Mouse (Mus musculus): Measurements from ENCODE around the gene Slc44a5. TPM values are rescaled to one million over a fixed set of nuclear protein-coding genes. Genes with fewer than 3 reads are reported as not detected.
"Not testable (repeated sequence)": the region's sequence is repeated elsewhere in the genome, so short reads cannot be mapped to it uniquely, and the experiment has no call there.

The Slc44a5 gene
- total RNA-seq, 1 experiment from 2014 or later, result not detected

DNA sequence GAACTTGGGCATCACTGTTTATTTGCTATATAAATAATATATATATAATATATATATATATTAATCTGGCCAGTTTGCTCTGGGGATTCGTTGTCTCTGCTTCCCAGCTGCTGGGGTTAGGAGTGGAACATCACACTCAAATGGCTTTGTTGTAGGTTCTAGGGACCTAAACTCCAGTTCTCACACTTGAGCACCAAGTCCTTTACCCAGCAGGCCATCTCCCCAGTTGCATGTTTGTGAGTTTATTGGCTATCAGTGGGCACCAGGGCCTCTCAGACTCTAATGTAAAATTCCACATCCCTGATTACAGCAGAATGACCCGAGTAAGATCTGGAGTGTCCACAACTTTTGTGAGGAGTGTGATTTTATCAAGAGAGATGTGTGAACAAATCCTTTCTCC is 161.5 kb downstream of the Slc44a5 start:
- no peak for ATAC-seq (ENCODE audit: extremely low read depth, insufficient number of reproducible peaks, low FRiP score, poor library complexity, severe bottlenecking)

DNA sequence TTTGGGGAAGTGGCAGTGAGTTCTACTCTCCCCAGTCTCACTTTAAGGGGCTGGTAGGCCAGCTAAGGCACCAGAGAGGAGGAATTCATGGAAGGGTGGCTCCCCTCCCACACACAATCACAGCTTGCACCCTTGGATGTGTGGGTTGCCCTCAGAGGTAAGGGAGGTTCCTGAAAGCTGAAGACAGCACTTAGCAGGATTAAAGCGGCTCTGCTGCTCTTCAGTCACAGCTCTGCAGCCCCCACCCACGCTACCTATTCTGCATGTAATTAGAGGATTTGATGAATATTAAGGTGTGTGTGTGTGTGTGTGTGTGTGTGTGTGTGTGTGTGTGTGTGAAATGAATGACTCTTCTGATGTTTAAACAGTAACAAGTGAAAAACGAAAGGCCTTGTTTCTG is 163.3 kb downstream of the Slc44a5 start:
- ATAC-seq (ENCODE audit: extremely low read depth, insufficient number of reproducible peaks, low FRiP score, poor library complexity, severe bottlenecking), result no peak

DNA sequence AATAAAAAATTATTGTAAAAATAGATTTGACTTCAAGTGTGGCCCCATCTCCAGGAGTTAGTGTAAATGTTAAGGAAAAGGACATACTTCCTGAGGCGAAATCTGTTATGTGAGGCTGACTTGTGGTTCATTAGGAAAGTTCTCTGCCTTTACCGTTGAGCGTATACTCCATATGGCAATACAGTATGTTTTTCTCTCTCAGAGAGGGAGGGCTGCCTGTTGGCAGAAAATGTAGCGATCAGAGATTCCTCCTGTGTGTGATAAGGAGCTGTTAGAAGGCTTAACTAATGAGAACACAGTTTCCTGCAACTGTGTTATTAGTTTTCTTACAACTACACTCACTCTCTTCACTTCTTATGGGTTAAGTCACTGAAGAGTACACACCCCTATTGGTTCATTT is 168.1 kb downstream of the Slc44a5 start:
- ATAC-seq (ENCODE audit: extremely low read depth, insufficient number of reproducible peaks, low FRiP score, poor library complexity, severe bottlenecking), result no peak

DNA sequence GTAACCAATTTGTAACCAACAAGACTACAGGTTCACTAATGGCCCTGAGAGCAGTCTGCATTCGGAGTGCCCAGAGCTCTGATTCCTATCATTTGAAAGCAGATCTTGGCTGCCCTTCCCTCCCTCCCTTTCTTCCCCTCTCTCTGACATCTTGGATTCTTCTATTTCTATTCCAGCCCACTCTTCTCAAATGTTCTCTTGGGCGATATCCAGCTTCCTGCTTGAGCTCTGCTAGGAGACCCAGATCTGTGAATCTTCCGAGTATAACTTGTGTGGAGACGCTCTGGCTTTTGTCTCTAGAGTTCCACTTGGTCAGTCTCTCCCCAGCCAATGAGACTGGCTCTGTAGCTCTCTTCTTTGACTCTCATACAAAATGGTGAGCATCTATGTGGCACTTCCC is 169.4 kb downstream of the Slc44a5 start:
- ATAC-seq (ENCODE audit: extremely low read depth, insufficient number of reproducible peaks, low FRiP score, poor library complexity, severe bottlenecking), result no peak

DNA sequence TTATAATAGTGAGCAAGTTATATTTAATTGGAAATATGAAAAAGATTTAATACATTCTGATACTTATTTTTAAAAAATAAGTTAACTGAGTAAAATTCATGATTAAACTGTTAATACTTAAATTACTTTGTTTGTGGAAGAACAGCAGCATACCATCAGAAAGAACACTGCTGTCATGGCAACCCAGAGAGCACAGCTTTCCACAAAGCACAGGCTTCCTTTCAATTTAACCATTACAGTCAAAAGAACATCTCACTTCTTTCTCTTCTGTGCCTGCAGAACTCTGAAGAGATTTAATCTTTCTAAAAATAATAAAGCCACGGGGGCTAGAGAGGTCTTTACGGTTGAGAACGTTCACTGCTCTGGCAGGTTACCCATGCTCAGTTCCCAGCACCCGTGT is 172.5 kb downstream of the Slc44a5 start:
- ATAC-seq (ENCODE audit: extremely low read depth, insufficient number of reproducible peaks, low FRiP score, poor library complexity, severe bottlenecking), result no peak

DNA sequence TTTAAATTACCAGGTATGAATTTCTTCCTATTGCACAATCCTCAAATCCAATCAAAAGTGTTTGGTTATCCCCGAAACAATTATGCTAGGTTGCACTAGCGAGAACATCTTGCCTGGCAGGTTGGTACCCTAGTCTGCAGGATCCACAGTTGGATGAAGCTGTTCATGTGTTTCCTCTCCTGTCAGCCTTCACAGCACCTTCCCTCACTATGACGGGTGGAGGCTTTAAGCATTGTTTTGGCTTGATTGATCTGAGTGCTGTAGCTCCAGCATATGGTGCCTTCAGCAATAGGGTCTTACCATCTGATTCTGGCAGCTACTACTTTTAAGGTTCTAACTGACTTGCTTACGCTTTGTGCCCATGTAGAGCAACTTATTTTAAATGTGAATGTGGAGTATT is 176.5 kb downstream of the Slc44a5 start:
- no peak for ATAC-seq (ENCODE audit: extremely low read depth, insufficient number of reproducible peaks, low FRiP score, poor library complexity, severe bottlenecking)

DNA sequence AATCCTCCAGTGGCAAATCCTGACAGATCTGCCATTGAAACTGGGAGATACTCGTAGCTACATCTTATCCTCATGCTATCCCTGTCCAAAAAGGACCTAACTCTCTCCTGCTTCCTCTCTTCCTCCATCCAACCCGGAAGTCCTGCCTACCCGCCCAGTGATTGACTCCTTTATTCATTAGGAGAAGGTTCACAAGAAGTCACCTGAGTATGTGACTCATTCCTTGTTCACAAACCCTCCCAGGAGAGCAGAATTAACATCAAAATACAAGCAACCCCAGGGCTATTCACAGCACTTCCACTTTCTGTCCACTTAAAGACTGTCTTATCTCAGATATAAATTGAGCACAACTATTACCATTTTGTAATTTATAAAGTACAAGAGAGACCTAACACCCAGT is 180.3 kb downstream of the Slc44a5 start:
- not testable (repeated sequence) for ATAC-seq (ENCODE audit: extremely low read depth, insufficient number of reproducible peaks, low FRiP score, poor library complexity, severe bottlenecking)

DNA sequence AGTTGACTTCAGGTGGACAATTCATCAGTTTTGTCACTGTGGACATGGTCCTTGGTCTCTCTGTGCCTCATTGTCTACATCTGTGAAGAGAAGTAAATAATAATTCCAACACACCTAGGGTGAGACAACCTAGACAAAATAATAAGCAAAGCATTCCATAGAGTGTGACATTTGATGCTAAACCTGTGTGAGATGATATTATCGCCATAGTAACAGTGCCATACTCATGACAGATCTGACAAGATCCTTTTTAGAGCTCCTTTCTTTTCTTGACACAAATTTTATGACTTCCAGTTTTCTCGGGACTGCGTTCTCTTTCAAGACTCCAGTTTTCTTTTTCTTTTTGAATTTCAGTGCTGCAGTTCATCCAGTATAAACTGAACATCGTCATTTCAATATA is 192.6 kb downstream of the Slc44a5 start:
- ATAC-seq (ENCODE audit: extremely low read depth, insufficient number of reproducible peaks, low FRiP score, poor library complexity, severe bottlenecking), result no peak

DNA sequence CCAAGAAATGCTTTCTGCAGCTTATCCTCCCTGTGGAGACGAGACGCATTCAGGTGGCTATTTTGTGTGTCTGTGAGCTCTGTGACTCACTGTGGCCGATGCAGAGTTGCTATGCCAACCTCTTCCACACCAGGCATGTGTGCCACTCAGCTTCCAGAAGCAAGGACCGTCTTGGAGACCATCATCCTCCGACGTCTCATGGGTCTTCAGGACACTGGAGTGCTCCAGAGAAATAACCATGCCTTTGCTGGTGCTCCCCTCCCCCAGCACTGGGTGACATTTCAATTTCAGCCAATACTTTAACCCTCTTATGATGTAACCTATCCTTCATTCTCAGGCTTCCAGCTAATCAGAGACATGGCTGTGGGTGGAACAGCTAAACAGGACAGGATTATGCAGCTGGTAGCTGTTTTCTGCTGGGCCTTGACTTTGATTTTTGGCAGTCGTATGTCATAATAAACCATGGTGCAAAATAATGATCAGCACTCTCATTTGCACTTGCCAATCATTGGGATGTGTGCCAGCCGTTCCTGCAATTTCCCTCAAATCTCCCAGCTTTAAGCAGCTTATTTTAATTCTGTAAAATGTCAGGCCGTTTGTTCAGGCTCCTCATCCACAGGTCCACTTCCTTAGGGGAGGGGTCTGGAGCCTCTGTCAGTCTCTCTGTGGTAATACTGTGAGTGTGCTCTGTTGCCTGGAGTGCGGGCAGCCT is 198.8 kb downstream of the Slc44a5 start:
- ATAC-seq (ENCODE audit: extremely low read depth, insufficient number of reproducible peaks, low FRiP score, poor library complexity, severe bottlenecking), result no peak

DNA sequence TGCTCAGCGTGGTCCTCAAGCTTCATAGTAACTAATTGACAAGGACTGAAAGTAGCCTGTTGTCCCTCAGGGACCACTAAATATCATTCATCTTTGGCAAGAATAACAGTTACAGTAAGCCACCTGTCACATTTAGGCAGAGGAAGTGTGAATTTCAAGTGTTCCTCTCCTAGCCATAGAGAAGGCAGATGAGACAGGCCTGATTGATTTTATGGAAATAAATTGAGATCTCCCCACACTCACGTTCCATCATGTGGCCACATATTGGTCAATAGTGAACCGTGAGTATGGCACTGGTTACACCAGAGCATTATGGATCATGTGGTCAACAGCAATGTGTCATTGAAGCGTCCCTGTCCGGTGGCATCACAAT is 199.3 kb downstream of the Slc44a5 start:
- no peak for ATAC-seq (ENCODE audit: extremely low read depth, insufficient number of reproducible peaks, low FRiP score, poor library complexity, severe bottlenecking)

DNA sequence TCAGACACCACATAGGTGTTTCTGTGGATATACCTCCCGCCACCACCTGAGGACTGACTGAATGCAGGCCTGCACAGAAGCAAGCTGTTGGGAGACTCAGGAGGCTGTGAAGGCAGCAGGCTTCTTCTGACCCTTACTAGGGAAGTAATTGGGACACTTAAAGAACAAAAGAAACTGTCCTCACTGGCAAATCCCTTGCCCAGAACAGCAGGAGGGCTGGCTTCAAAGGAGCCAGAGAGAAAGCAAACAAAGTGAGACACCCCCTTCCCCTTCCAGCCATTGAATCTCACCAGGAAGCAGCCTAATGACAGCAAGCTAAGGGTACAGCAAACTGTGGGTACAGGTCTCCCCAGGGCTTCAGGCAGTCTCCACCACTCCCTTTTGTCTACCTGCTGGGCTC is 200.3 kb downstream of the Slc44a5 start:
- no peak for ATAC-seq (ENCODE audit: extremely low read depth, insufficient number of reproducible peaks, low FRiP score, poor library complexity, severe bottlenecking)

DNA sequence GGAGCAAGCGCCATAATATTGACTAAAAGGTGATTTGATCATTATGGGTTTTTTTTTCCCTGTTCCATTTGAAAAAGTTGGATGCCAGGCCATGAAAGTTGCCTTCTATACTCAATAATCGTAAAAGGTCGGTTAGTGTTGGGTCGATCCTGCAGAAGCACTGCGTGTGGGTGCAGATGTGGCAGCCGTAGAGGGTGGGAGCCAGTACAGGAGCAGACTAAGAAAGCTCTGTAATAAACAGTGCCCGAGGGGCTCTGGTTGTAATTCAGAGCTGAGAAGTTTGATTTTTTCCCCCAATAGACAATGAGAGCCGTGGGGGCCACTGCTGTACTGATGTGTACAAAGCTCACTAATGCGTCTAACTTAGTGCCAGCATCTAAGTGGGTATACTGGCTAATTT is 200.8 kb downstream of the Slc44a5 start:
- ATAC-seq (ENCODE audit: extremely low read depth, insufficient number of reproducible peaks, low FRiP score, poor library complexity, severe bottlenecking), result no peak

DNA sequence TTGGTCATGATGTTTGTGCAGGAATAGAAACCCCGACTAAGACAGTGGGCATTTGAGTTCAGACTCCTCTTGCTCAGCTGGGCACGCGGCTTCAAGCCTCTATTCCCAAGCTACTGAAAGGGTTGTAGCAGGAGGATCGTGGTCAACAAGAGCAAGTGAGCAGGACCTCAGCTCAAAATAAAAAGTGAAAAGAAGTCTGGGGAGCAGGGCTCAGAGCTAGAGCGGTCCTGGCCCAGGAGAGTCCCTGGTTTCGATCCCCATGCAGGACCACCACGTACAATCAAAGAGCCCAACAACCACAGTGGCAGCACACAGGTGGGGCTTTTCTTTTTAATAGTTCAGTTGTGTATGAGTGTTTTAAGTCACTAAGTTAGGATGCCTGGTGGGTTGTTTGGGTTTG is 201.5 kb downstream of the Slc44a5 start:
- ATAC-seq (ENCODE audit: extremely low read depth, insufficient number of reproducible peaks, low FRiP score, poor library complexity, severe bottlenecking), result no peak

DNA sequence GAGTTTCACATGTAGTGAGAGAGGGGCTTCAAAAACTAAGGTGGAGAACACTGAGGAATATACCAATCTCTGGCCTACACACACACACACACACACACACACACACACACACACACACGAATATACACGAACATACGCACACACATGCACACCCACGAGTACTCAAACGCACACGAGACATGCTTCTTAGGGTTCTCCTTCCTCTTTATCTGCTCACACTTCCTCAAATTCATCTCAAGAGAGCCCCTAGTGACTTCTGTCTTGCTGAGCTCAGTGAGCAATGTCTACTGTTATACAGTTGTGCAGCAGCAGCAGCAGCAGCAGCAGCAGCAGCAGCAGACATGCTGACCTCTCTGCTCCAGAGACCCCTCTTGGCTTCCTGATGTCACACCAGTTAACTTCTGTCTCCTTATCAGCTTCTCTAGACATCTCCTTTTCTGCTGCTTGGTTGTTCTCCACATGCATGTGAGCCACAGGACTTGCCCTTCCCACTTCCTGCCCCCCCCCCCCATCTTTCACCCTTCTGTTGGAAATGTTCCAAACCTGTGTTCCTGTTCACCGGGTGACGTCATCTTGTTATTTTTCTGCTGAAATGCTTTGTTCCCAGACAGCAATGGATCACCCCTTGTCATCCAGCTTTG is 204.5 kb downstream of the Slc44a5 start:
- ATAC-seq (ENCODE audit: extremely low read depth, insufficient number of reproducible peaks, low FRiP score, poor library complexity, severe bottlenecking), result no peak

DNA sequence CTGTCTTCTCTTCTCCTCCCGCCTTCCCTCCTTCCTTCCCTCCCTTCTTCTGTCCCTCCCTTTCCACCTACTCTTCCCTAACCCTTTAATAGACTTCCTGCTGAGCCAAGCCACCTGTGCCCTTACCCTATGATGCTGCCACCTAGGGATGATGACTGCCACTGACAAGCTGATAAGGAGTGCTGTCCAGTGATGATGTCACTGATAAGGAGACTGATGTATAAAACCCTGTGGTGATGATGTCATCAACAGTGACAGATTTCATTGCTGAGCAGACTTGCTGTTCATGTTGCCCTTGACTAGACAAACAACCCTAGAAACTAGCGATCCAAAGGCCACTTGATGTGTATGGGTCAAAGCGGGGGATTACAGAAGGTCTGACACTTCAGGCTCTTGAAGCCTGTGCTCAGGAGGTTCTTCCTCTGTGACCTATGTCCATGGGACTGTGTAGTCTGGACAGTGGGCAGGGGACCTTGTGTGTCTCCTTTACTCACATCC is 206.2 kb downstream of the Slc44a5 start:
- ATAC-seq (ENCODE audit: extremely low read depth, insufficient number of reproducible peaks, low FRiP score, poor library complexity, severe bottlenecking), result no peak

DNA sequence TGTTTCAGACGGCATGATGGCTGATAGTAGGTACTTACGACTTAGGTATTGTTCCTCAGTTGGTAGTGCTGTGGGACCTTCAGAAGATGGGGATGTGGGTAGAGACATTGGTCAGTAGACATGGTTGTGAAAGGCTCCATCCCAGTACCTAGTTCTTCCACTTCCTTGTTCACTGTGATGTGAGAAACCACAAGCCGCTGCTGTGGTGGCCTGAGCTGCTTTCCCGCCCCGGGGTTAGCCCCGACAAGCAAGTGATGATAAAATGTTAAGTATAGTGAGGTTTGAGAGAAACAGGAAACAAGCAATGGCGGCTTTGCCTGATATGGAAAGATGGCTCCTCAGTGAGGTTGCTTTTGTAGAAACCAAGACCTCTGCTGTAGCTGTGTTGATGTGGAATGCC is 209.8 kb downstream of the Slc44a5 start:
- no peak for ATAC-seq (ENCODE audit: extremely low read depth, insufficient number of reproducible peaks, low FRiP score, poor library complexity, severe bottlenecking)

DNA sequence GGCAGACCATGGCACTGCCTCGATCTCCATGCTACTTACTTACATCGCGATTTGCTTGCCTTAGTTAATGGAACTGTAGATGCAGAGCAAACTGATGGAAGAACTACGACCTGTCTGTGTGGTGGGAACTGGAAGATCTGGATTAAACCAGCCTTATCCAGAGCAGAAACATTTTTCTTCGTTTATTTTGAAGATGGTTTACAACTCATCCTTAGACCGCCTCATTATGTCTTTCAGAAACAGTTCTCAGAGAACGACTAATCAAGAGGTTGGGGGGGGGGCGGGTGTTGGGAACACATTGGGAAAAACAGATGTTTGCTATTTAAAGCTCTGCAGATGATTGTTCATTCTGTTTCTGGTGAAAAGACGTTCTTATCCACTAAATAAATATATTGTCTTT is 210.7 kb downstream of the Slc44a5 start:
- no peak for ATAC-seq (ENCODE audit: extremely low read depth, insufficient number of reproducible peaks, low FRiP score, poor library complexity, severe bottlenecking)

DNA sequence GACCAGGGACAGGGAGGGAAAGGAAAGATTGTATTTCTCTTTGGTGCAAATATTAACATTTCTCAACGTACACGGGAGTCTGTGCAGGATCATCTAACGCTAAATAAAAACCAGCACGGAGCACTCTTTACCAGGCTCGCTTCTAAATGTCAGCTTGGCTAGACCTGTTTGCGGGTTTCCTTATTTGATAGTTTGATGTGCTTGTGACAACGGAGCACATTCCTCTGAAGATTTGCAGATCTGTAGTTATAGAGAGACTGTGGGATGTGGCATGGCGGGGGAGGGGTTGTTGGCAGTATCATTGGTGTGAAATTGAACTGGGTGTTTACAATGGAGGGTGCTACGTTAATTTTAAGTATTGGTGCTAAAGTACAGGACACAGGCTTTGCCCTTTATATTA is 215.4 kb downstream of the Slc44a5 start:
- no peak for ATAC-seq (ENCODE audit: extremely low read depth, insufficient number of reproducible peaks, low FRiP score, poor library complexity, severe bottlenecking)

DNA sequence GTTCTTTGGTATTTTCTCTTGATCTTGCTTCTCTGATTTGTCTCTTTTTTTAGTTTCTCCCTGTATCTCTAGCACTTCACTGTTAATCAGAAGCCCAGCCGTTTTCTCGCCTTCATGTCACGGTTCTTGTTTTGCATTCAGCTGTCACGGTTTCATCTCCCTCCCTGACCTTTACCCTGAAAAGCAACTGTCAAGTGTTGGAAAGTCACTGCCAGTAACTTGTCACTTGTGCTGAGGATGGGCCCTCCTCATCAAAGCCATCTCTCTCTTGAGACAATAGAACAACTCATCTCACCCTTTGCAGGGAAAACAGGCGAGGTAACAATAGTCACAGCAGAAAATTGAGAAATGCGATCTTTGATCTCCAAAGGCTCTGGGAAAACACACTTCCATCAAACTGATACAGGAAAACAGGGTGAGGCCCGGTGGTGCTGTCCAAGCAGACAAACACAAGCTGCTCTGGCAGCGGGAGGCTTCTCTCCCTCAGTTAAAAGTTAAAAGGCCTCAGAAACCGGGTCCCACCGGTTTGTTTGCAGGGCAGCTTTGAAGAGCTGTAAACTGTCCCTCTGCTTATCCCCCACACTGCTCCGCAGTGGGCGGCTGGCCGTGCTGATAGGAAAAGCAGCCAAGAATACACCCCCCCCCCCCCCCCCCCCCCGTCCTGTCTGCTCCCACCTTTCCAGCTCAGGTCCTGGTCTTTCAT is 219.2 kb downstream of the Slc44a5 start:
- ATAC-seq (ENCODE audit: extremely low read depth, insufficient number of reproducible peaks, low FRiP score, poor library complexity, severe bottlenecking), result no peak

DNA sequence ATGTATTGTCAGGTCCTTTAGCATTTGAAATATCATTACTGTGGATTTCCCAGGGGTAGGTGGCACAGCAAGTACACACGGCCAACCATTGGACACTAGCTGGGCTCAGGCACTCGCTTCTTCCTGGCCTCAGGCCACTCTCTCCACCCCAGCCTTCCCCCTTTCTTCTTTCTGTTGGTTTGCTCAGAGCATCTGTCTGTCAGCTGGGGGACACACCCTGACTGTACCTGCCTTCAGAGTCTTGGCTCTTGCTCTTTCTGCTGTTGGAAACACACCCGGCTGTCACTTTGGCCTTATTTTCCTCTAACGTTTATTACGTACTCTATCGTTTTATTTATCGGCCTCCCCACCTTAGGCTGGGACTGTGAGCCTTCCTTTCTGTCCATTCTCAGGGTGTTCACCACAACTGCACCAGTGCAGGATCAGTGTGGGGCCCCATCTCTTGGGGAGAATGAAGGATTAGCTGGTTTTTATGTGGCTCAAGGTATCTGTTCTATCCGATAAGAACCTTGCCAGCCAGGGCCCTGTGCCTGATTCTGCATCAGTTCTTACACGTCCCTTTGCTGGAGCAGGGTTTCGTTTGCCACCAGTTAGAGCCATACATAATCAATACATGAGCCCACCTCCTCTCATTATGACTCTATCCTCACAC is 220.1 kb downstream of the Slc44a5 start:
- no peak for ATAC-seq (ENCODE audit: extremely low read depth, insufficient number of reproducible peaks, low FRiP score, poor library complexity, severe bottlenecking)
